ENCODE assay signal across 1 mouse cellular context in the genomic region with DNA sequence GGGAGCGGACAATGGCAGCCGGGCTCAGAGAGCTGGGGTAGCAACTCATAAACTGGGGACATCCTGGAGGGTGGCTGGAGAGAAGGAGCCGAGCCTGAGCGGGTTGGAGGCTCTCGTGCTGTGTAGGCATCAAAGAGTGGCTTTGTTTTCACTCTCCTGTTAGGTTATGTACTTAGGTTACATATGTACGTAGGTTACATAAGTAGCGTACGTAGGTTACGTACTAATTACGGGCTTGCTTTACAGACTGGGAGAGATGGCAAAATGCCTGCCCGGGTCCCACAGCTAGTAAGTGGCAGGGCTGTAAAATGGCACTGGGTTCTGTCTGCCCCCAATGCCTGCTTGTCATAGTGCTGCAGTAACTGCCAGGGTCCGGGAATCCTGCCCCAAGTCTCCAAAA.
TF ChIP-seq lines count a peak whose summit lies in the region.

No protein-coding gene starts in this region.

TF ChIP-seq in MEL, 35 proteins besides CTCF, POLR2A, EP300 and RAD21 (continued from another document):
- TF ChIP-seq JUND (IDR thresholded peaks at IDR 0.05; ENCODE audit: low read depth, low read length) (no peak), MAFK (IDR thresholded peaks at IDR 0.05; ENCODE audit: borderline replicate concordance, low read depth, low read length) (no peak), SMC3 (IDR thresholded peaks at IDR 0.05; ENCODE audit: low read depth, low read length) (no peak)
